Mouse (Mus musculus): ENCODE measurements at regions not wholly inside any gene's neighbourhood (a gene's known extent, or its start where the extent isn't known, plus 50 kb on each side); places are given as distances from the start of the nearest gene placed in this dataset.

- Histone ChIP-seq H3K4me2 (replicated peaks) (no peak overlapping the region), H3K36me3 (no peaks in the 10 kb centered on the region), H3K27me3 (no peaks in the 10 kb centered on the region), H3K4me3 (no peak overlapping the region), H3K27ac (replicated peaks) (no peak overlapping the region), H3K4me1 (no peaks in the 10 kb centered on the region), H3K9ac (replicated peaks) (no peak overlapping the region), H3K9me3 (no peaks in the 10 kb centered on the region)
- WGBS, result 91% methylated on average over 3 of the region's 3 CpGs
- no peak for ATAC-seq (replicated peaks)
Measured at GRCm38 (mm10) chr4:99516883-99517282, 139.2 kb upstream of the Foxd3 start.

- Histone ChIP-seq H3K4me2 (replicated peaks) (no peak overlapping the region), H3K4me3 (no peak overlapping the region), H3K27ac (replicated peaks) (no peak overlapping the region), H3K36me3 (no peaks in the 10 kb centered on the region), H3K9ac (replicated peaks) (no peak overlapping the region), H3K27me3 (no peaks in the 10 kb centered on the region), H3K9me3 (no peaks in the 10 kb centered on the region), H3K4me1 (no peaks in the 10 kb centered on the region)
- 92% methylated on average over 12 of the region's 12 CpGs for WGBS
- ATAC-seq (replicated peaks), result no peak
Measured at GRCm38 (mm10) chr4:99527441-99527840, 128.7 kb upstream of the Foxd3 start.

GRCm38 (mm10) chr4:99544014-99544413 lies 112.1 kb upstream of the Foxd3 start:
- Histone ChIP-seq H3K27ac (replicated peaks) (no peak overlapping the region), H3K4me1 (no peaks in the 10 kb centered on the region), H3K4me3 (no peak overlapping the region), H3K36me3 (no peaks in the 10 kb centered on the region), H3K4me2 (replicated peaks) (no peak overlapping the region), H3K9ac (replicated peaks) (no peak overlapping the region), H3K27me3 (no peaks in the 10 kb centered on the region), H3K9me3 (no peaks in the 10 kb centered on the region)
- 84% methylated on average over 6 of the region's 6 CpGs for WGBS
- ATAC-seq (replicated peaks), result no peak

GRCm38 (mm10) chr4:99545742-99546141 lies 110.4 kb upstream of the Foxd3 start:
- no peak overlapping the region for H3K4me2 ChIP-seq (replicated peaks)
- H3K9me3 ChIP-seq, result no peaks in the 10 kb centered on the region
- WGBS, result 64% methylated on average over 3 of the region's 3 CpGs
- no peaks in the 10 kb centered on the region for H3K4me1 ChIP-seq
- H3K36me3 ChIP-seq, result no peaks in the 10 kb centered on the region
- no peak overlapping the region for H3K27ac ChIP-seq (replicated peaks)
- no peaks in the 10 kb centered on the region for H3K27me3 ChIP-seq
- no peak for ATAC-seq (replicated peaks)
- H3K4me3 ChIP-seq, result no peak overlapping the region
- no peak overlapping the region for H3K9ac ChIP-seq (replicated peaks)

- no peak overlapping the region for H3K9ac ChIP-seq (replicated peaks)
- H3K27ac ChIP-seq (replicated peaks), result no peak overlapping the region
- H3K4me2 ChIP-seq (replicated peaks), result no peak overlapping the region
- H3K4me1 ChIP-seq, result no peaks in the 10 kb centered on the region
- no peak for ATAC-seq (replicated peaks)
- 55% methylated on average over 5 of the region's 5 CpGs for WGBS
- no peak overlapping the region for H3K4me3 ChIP-seq
- H3K27me3 ChIP-seq, result peaks cover 24% of the 10 kb centered on the region
- H3K36me3 ChIP-seq, result no peaks in the 10 kb centered on the region
- H3K9me3 ChIP-seq, result no peaks in the 10 kb centered on the region
Measured at GRCm38 (mm10) chr4:99557963-99558362, 98.1 kb upstream of the Foxd3 start.

- 42% methylated on average over 8 of the region's 8 CpGs for WGBS
- H3K36me3 ChIP-seq, result no peaks in the 10 kb centered on the region
- peaks cover 26% of the 10 kb centered on the region for H3K27me3 ChIP-seq
- H3K9me3 ChIP-seq, result no peaks in the 10 kb centered on the region
- no peaks in the 10 kb centered on the region for H3K4me1 ChIP-seq
- no peak for ATAC-seq (replicated peaks)
- no peak overlapping the region for H3K27ac ChIP-seq (replicated peaks)
- H3K4me3 ChIP-seq, result no peak overlapping the region
- H3K9ac ChIP-seq (replicated peaks), result no peak overlapping the region
- no peak overlapping the region for H3K4me2 ChIP-seq (replicated peaks)
Measured at GRCm38 (mm10) chr4:99560604-99561003, 95.5 kb upstream of the Foxd3 start.

- H3K27me3 ChIP-seq, result peaks cover 26% of the 10 kb centered on the region
- no peak overlapping the region for H3K4me3 ChIP-seq
- H3K4me1 ChIP-seq, result no peaks in the 10 kb centered on the region
- H3K27ac ChIP-seq (replicated peaks), result no peak overlapping the region
- ATAC-seq (replicated peaks), result no peak
- no peak overlapping the region for H3K4me2 ChIP-seq (replicated peaks)
- H3K9me3 ChIP-seq, result no peaks in the 10 kb centered on the region
- WGBS, result 4% methylated on average over 6 of the region's 6 CpGs
- no peaks in the 10 kb centered on the region for H3K36me3 ChIP-seq
- H3K9ac ChIP-seq (replicated peaks), result no peak overlapping the region
Measured at GRCm38 (mm10) chr4:99561506-99561937, 94.6 kb upstream of the Foxd3 start.

GRCm38 (mm10) chr4:99565401-99565800 lies 90.7 kb upstream of the Foxd3 start:
- H3K27ac ChIP-seq (replicated peaks), result no peak overlapping the region
- H3K4me3 ChIP-seq, result no peak overlapping the region
- no peak overlapping the region for H3K4me2 ChIP-seq (replicated peaks)
- no peaks in the 10 kb centered on the region; the same call in 1 of the 2 replicates for H3K9me3 ChIP-seq
- H3K27me3 ChIP-seq, result peaks cover 23% of the 10 kb centered on the region; the same call in 1 of the 2 replicates
- H3K4me1 ChIP-seq, result no peaks in the 10 kb centered on the region
- WGBS, result 89% methylated on average over 9 of the region's 9 CpGs
- no peak for ATAC-seq (replicated peaks)
- H3K9ac ChIP-seq (replicated peaks), result no peak overlapping the region
- no peaks in the 10 kb centered on the region for H3K36me3 ChIP-seq

GRCm38 (mm10) chr4:99572841-99573642 lies 83.1 kb upstream of the Foxd3 start:
- peak overlapping the region; percentile 62 for H3K4me2 ChIP-seq (replicated peaks)
- H3K9ac ChIP-seq (replicated peaks), result peak overlapping the region; percentile 46
- H3K27ac ChIP-seq (replicated peaks), result peak overlapping the region; percentile 29; the same call in 1 of the 2 replicates
- H3K36me3 ChIP-seq, result no peaks in the 10 kb centered on the region
- peaks cover 24% of the 10 kb centered on the region for H3K4me1 ChIP-seq
- H3K4me3 ChIP-seq, result peak overlapping the region; percentile 31
- no peaks in the 10 kb centered on the region; the same call in 1 of the 2 replicates for H3K9me3 ChIP-seq
- WGBS, result 1% methylated on average over 33 of the region's 33 CpGs
- peak; percentile 87 for ATAC-seq (replicated peaks)
- peaks cover 39% of the 10 kb centered on the region for H3K27me3 ChIP-seq

GRCm38 (mm10) chr4:99574021-99574531 lies 82.0 kb upstream of the Foxd3 start:
- H3K27ac ChIP-seq (replicated peaks), result no peak overlapping the region
- H3K9ac ChIP-seq (replicated peaks), result no peak overlapping the region
- no peak overlapping the region; the same call in 1 of the 2 replicates for H3K4me2 ChIP-seq (replicated peaks)
- H3K4me3 ChIP-seq, result no peak overlapping the region
- peaks cover 24% of the 10 kb centered on the region for H3K4me1 ChIP-seq
- H3K27me3 ChIP-seq, result peaks cover 49% of the 10 kb centered on the region
- peak; percentile 65 for ATAC-seq (replicated peaks)
- no peaks in the 10 kb centered on the region for H3K9me3 ChIP-seq
- 5% methylated on average over 11 of the region's 11 CpGs for WGBS
- no peaks in the 10 kb centered on the region for H3K36me3 ChIP-seq

GRCm38 (mm10) chr4:99574984-99575383 lies 81.1 kb upstream of the Foxd3 start:
- peaks cover 24% of the 10 kb centered on the region for H3K4me1 ChIP-seq
- WGBS, result 10% methylated on average over 4 of the region's 4 CpGs
- H3K27me3 ChIP-seq, result peaks cover 49% of the 10 kb centered on the region
- no peaks in the 10 kb centered on the region for H3K36me3 ChIP-seq
- H3K27ac ChIP-seq (replicated peaks), result no peak overlapping the region
- H3K4me2 ChIP-seq (replicated peaks), result no peak overlapping the region
- H3K9me3 ChIP-seq, result no peaks in the 10 kb centered on the region
- no peak overlapping the region for H3K4me3 ChIP-seq
- H3K9ac ChIP-seq (replicated peaks), result no peak overlapping the region
- ATAC-seq (replicated peaks), result no peak

GRCm38 (mm10) chr4:99597781-99598180 lies 58.3 kb upstream of the Foxd3 start:
- no peak overlapping the region for H3K4me2 ChIP-seq (replicated peaks)
- no peak for ATAC-seq (replicated peaks)
- 54% methylated on average over 5 of the region's 5 CpGs for WGBS
- no peak overlapping the region for H3K27ac ChIP-seq (replicated peaks)
- H3K4me3 ChIP-seq, result no peak overlapping the region
- H3K36me3 ChIP-seq, result no peaks in the 10 kb centered on the region
- H3K4me1 ChIP-seq, result peaks cover 5% of the 10 kb centered on the region
- H3K27me3 ChIP-seq, result peaks cover 6% of the 10 kb centered on the region; the same call in 1 of the 2 replicates
- no peak overlapping the region for H3K9ac ChIP-seq (replicated peaks)
- H3K9me3 ChIP-seq, result no peaks in the 10 kb centered on the region
